Mouse (Mus musculus) adipocyte (in vitro differentiated cells): ENCODE measurements around the gene Magi2.

Experiments
- DNase-seq: peaks from one replicate; pipeline ENCODE4 v3.0.0-alpha.2; 2016; ENCODE audit warnings: low spot score

Gene Magi2

DNA sequence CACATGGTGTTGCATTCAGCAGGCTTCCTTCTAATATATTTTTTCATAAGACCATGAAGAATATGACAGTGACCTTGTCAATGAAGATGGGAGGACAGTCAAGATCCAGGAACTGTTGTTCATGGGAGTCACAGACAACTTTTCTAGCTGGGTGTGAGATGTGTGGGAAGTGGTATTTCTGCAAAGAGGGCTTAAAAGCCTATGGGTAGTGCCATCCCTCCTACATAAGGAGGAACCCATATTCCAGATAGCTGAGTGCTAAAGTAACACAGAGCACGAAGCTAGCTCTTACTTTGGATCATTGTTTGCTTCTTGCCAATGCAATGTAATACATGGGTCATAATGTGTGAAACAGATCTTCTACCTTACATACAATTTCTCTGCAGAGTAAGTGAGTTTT lies 1146.8 kb downstream of the Magi2 start:
- DNase-seq, result no peak

DNA sequence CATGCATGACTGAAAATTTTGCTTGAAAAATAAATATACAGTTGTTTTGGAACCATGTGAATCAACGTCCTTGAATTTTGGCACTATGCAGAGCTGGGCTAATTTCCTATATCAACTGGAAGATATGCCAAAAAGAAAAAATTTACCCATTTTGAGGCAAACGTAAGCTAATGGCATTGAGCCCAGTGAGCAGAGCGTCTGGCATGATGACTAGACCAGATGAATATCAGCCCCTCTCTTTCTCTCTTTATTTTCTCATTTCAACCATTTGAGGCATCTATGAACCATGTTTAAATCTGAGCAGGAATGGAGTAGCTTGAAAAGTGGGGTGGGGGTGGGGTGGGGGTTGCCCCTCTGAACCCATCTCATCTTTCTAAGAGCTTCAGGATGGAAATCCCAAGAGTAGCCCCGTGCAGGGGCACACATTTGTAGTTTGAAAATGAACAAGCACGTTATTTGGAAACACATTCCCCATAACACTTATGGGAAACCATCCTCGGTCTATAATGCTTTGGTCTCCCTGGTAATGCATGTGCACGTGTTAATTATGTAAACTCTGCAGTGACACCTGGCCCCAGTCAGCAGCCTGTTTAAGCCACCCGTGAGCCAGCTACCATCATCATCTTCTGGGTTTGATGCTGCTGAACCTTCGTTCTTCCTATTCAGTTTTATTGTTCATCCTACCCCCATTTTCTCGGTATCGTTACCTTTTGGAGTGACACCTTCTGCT lies 1151.4 kb downstream of the Magi2 start:
- no peak for DNase-seq

DNA sequence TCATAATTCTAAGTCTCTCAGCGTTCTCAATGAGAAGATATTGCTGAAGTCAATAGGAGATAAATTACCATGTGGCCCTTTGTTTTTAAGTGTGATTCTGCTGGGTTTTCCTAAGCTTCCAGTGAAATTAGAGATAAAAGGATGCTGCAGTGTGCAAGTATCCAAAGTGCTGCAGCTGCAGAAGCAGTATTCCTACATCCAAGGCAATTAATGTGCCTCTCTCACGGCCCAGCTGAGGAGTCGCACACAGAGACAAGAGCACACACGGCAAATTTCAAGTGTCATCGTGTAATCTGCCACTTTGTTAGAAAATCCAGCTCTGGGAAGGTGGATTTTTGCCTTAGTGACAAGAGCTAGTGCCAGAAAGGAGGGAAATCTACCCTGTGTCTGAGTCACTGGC lies 1177.7 kb downstream of the Magi2 start:
- DNase-seq, result no peak

- DNase-seq, result no peak
Observed at GRCm38 (mm10) chr5:20406626-20407025, 1179.8 kb downstream of the Magi2 start.

DNA sequence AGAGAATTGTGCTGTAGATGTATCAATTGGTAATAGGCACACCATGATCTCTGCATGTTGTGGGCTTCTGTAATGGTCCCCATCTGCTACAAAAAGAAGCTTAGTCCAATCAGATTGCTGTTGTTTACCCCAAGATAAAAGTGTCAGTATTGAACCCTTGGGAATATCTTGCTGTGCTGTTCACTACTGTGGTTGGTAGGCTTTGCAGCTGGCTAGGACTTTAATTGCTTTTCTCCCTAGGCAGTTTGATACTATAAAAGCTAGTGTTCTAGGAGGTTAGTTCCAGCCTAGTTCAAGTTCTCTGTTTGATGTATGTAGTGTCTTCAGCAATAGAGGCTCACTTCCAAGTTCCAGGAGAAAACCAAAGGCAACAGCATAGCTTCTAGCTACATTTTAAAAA lies 1188.5 kb downstream of the Magi2 start:
- no peak for DNase-seq

GRCm38 (mm10) chr5:20417348-20417747 lies 1190.5 kb downstream of the Magi2 start:
- DNase-seq, result no peak

DNA sequence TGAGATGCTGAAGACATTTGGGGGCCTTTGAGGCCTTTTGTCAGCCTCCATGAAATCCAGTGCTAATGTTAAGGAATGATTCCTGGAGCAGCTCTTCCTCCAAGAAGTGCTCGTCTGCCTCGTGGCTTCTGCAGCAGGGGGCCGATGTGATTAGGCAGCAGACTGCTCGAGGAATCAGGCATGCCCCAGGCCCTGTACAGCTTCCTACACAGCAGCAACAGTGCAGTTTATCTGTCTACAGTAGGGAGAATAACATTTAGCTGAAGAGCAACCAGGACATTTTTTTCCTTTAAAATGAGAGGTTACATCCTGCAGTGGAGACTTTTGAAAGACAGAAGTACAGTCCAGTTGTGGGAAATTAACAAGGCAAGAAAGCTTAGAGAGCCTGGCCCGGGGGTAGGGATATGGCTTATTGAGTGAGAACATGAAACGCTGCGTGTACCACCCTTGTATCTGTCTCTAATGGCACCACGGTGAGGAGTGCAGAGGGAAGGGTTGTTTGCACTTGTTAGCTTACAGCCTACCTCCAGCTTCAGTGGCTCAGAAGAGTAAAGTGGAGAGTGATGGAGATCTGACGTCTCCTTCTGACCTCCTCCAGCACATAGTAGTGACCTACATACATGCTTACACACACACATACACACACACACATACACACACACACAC lies 1205.4 kb downstream of the Magi2 start:
- no peak for DNase-seq

DNA sequence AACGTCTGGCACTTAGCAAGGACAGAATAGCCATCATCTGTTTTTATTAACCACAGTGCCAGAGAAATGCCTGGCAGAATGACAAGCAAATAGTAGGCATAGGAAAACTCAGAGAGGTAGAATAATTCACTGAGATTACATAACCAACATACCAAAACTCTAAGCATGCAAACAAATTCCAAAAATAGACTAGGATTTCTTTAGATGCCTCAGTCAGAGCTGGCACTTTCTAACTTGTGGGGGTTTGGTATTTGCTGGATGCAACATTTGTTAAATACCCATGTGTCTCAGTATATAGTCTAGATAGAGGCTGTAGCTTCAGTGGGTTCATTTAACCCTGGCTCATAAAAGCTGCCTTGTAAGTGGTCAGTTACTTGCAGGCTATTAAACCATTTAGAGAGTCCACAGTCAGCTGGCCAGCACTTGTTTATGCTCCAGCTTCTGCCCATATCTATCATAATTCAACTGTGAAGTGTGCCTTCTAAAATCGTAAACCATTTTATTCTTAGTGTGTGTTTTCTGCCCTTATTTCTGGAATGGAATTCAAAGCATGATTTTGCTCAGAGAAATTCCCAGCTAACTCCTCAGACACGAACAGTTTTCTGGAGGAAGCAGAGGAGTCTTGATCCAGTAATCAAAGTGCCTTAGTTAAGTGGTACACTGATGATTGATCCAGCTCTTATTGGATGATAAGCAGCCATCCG lies 1219.8 kb downstream of the Magi2 start:
- DNase-seq, result no peak

- DNase-seq, result no peak
Observed at GRCm38 (mm10) chr5:20456106-20456505, 1229.3 kb downstream of the Magi2 start.

DNA sequence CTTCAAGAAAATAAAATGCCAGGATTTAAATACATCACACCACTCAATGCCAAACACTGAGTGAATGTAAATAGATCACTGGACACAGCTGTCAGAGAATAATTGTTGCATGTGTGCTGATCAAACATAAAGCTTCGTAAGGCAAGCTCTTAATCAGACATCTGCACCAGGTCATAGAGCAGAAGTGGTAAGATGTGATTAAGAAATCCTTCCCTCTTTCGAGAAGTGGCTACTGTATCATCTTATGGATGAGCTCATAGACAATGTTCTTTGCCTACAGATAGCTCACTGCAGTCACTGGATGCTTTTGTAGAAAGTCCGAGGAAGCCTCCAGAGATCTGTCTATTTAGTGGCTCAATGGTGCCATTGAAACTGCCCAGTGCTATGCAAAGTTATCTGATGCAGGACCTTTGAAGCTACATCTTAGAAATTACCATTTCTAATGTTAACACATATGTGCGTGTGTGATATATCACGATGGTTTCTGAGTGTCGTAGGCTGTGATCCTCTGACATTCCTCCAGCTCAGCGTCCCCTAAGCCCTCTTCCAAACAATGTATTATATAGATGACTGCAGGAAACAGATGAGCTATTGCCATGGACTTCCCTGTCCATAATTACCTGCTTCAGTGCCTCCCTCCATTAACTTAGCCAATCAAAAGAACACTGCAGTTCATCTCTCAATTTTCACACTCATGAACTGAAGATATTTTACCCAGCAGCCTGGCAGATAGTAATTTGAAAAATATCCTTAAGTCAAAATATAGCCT lies 1231.1 kb downstream of the Magi2 start:
- no peak for DNase-seq

- no peak for DNase-seq
Observed at GRCm38 (mm10) chr5:20461709-20462108, 1234.9 kb downstream of the Magi2 start.

DNA sequence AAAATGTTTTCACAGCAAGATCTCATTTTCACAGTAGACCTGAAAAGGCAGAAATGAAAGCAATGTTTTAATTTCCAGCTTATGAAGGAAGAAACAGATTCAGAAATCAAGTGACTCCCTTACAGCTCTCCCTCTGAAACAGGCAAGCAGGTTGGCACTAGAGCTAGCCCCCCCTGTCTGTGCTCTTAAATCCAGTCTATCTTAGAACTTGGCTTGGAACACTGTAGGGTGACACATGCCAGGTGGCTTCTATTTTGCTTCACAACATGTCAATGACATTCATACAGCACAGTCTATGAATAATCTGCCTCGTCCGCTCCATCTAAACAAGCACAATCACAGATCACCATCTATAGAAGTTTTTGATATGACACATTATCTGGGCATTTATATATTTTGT lies 1235.5 kb downstream of the Magi2 start:
- DNase-seq, result no peak

- no peak for DNase-seq
Observed at GRCm38 (mm10) chr5:20469721-20470120, 1242.9 kb downstream of the Magi2 start.

DNA sequence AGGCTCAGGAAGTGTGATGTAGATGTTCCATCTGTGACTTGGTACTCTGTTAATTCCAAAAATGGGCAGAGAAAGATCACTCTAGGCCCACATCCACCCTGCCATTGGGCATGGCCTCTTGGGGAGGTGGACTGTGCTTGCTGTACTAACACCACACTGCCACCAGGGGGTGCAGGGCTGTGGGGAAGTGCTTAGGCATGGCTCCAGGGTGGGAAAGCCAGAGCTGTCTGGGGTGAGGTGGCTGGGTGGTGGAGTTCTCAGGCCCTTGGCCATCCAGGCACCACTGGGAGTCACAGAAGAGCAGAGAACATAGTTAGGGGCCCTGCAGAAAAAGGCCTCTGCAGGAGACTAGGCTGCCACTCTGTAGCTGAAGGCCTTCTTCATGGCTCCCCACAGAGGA lies 1243.6 kb downstream of the Magi2 start:
- DNase-seq, result no peak

- no peak for DNase-seq
Observed at GRCm38 (mm10) chr5:20484505-20484904, 1257.7 kb downstream of the Magi2 start.

- no peak for DNase-seq
Observed at GRCm38 (mm10) chr5:20491911-20492310, 1265.1 kb downstream of the Magi2 start.

DNA sequence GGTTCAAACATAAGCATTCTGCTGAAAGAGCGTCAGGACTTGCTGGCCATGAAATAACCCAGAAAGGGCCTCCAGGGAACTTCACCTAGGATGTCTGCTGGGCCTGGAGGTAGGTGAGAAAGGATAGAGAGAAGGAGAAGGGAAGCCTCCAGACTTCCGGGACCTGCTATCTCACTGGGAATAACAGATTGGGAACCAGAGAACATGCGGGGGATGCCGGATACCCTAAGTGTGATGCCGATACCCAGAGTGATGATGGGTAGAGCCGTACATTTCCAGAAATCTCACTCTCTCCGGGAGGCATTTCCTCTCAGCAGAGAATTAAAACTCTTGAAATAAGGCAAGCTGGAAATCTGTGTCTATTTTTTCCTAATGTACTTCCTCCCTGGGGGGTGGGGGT lies 1265.8 kb downstream of the Magi2 start:
- no peak for DNase-seq

DNA sequence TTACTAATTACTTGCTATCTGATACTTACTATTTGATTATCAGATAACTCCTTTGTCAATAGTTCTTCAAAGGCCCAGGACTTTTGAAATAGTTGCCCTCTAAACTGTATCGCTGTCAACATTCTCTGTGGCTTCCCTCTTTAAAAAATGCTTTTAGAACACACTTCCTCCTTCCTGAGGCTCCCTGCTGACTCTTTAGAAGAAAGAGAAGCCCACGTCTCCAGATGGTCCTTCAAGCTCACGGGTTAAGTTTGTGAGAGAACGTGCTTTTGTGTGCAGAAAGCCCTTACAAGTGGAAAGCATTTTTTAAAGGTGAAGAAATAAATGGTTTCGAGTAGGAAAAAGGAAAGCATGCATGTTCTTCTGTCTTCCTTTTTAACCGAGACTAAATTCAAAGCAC lies 1267.2 kb downstream of the Magi2 start:
- DNase-seq, result no peak

DNA sequence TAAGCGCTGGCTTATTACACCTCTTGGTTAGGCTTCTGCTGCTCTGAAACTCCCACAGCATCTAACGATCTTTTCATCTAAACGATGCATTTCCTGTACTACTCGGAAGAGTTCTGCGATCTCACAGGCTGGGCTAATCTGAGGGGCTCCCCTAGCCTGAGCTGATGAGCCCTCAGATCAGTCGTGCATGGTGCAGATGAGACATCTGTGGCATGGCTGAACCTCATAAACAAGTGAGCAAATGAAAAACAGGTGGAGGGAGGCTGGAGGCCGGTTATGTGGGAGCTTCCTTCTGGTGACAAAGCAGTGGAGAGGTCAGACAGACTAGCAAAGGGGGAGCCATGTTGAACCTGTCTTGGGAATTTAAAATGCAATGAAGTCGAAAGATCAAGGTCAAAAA lies 1270.1 kb downstream of the Magi2 start:
- DNase-seq, result no peak

DNA sequence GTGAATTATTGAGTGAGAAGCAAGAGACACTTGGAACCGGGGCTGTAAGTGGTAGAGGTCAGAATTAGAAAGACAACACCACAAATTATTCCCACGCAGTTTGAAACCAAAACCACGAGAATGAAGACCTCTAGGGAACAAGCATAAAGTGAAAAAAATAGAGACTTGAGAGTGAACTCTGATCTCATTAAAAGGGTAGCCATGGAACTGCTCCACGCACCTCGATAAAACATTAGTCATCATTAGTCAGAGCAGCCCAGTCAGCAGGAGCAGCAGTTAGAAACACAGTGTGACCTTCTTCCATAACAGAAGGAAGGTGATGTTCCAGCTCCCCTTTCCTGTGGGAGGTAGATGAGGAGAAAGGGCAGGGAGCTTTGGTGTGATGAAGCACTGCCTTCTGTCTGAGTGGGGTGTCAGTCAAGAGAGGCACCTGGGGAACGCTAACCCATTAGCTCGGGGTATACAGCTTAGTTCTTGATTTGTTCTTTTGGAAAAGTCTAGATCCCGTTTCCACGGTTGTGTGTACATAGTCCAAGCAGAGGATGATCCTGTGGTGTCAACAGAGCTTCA lies 1272.3 kb downstream of the Magi2 start:
- no peak for DNase-seq

DNA sequence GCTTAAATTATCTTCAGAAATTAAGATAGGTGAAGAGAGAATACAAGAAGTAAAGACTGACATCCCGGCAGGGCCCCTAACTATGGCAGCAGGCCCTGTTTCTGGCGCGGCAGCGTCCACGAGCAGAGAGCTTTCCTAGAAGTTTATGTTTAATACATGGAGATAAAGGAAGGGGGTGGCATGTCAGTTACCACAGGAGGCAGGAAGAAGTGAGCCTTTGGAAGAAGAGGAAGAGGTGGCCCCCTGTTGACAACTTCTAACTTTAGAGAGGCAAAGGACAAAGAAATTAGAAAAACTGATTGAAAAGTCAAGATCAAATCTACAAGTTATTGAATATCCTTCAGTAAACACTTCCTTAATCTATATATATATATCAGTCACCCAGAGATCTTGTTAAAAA lies 1281.8 kb downstream of the Magi2 start:
- no peak for DNase-seq

DNA sequence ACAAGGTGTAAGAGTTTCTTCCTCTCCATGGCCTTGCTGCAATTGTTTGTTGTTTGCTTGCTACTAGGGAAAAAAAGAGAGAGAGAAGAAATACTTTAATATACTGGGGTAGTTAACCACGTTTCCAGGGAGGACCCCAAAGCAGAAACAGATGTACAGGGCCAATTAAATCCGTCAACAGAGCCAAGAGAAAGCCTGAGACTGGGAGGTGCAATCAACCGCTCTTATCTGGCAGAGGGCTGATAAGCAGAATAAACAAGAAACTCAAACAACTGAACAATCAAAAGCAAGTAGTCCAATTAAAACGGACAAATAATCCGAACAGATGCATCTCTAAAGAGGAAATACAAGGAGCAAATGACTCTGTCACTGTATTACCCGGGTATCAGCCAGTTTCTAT lies 1282.8 kb downstream of the Magi2 start:
- DNase-seq, result no peak
